Mouse (Mus musculus) layer of hippocampus, adult 18-20 months (tissue): Measurements from ENCODE around the gene Actl9. TPM values are rescaled to one million over a fixed set of nuclear protein-coding genes. Genes with fewer than 3 reads are reported as not detected.

Experiments used
- DNase-seq, 2 experiments: peaks; one replicate each; pipeline ENCODE4 v3.0.0; 2022; ENCODE audit warnings: low spot score in 2 of 2
- long read RNA-seq: library from polyadenylated mRNA; stranded (forward); transcript quantifications from one replicate; pipeline ENCODE4 v2.0.0, GENCODE M21; 2021
- total RNA-seq, 2 experiments: library from RNA; stranded (reverse); gene quantifications; 2 replicates each; pipeline ENCODE4 v1.2.3; 2021

The Actl9 gene
- total RNA-seq: not detected
- long read RNA-seq: 0 reads

DNA sequence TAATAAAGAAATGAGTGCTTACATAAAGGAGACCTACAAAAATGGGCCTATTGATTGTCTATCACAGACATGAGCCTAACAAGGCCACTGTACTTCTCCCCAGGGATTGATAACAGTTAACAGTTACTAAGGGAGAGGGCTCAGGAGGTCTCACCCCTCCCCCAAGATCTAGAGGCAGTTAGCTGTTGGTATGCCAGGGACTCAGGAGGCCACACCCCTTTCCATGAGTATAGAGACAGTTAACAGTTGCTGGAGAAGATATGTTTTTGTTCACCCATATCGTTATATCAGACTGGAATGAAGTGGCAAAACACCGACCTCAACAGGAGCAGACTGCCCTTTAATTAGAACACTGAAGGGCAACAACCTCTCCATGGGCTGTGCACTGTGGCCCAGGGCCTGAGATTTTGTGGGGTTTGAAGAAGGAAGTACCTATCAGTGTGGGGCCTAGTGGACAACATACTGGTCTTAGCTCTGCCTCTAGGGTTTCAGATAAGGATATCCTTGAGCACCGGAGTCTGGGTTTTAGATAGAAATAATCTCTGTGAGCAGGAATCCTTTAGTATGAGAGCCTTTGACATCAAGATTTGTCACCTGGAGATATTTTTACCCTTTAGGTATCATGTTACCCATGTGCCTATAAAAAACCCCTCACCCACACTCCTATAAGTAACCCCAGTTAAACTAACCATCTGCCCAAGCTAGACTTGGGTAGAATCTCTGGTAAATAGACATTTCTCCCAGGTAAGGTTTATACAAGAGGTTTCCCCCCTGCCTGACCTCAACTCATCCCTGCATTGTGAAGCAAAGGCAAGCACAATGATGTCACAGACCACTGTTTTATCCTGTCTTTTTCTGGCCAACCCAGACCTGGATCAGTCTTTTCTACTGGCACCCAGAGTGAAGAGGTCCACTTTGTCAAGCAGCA, at the start of gene Actl9:
Actl9 (plus strand) TSS at position 878 of the 928 bp plus-strand sequence.
- no peak for DNase-seq

DNA sequence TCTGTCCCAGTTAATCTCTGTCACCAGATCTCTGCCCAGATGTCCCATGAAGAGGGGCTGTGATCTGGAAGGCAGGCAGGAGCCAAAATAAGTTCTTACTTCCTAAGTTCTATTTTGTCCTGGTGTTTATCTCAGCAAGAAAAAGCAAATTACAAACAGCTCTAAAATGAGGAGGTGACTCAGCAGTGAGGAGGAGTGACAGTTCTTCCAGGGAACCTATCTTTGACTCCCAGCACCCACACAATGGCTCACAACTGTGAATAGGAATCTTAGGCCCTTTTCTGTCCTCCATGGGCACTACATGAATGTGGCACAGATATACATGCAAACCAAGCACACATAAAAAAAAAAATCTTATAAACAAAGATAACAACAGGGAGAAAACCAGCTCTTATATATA, 47.0 kb upstream of the Actl9 start:
- no peak for DNase-seq

DNA sequence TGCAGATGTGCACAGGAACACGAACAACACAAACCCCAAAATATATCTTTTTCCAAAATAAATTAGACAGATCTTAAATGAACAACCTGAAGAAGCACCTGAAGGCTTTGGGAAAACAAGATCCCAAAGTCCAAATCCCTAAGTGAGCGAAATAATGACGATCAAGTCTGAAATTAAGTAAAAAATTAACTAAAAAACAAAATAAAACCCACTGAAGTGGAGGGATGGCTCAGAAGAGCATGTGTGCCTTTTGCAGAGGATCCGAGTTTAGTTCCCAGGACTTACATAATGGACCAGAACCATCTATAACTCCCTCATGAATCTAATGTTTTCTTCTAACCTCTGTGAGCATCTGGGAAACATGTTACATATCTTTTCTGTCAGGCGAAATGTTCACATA, 40.4 kb upstream of the Actl9 start:
- DNase-seq: no peak

- peak; percentile 82 to 97 for DNase-seq
Observed at GRCm38 (mm10) chr17:33394182-33395034, 38.3 kb upstream of the Actl9 start, which contains the start of gene Zfp101. TSS of gene Zfp101 (minus strand) at chr17:33394641.

GRCm38 (mm10) chr17:33439148-33439547, 6.5 kb downstream of the Actl9 start:
- DNase-seq: peak; percentile 47 to 79

GRCm38 (mm10) chr17:33439922-33440321, 7.2 kb downstream of the Actl9 start:
- DNase-seq: peak in 1 of 2 experiments; percentile 15

DNA sequence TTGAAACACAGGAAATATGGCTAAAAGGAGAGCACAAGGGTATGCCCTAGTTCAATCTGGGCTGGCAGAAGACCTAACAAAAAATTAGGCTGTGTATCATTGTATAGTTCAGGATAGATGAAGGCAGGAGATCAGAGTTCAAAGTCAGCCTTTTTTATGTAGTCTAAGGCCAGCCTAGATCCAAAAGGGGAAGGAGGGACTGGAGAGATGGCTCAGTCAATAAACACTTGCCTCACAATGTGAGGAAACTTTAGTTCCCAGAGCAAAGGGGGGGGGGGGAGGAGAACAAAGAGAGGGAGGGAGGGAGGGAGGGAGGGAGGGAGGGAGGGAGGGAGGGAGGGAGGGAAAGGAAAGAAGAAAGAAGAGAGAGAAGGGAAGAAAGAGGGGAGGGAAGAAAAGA, 8.5 kb downstream of the Actl9 start:
- no peak for DNase-seq

GRCm38 (mm10) chr17:33456631-33457030, 23.9 kb downstream of the Actl9 start:
- DNase-seq: no peak

GRCm38 (mm10) chr17:33471206-33471605, 38.5 kb downstream of the Actl9 start:
- no peak for DNase-seq

Other genes starting within 250 kb of the Actl9 start
- gene Olfr239, start 241.6 kb upstream of the Actl9 start, total RNA-seq: not detected
- gene Olfr1564, start 211.2 kb upstream of the Actl9 start, total RNA-seq: 1 to 10 TPM in 1 of 2 experiments, under 1 TPM in 1; 0.79 to 1.3 TPM
- gene Zfp955a, start 177.8 kb upstream of the Actl9 start, total RNA-seq: 10 to 100 TPM; 12.3 to 12.4 TPM
- gene Olfr63, start 168.2 kb upstream of the Actl9 start, total RNA-seq: under 1 TPM in 1 of 2 experiments, not detected in 1; 0.05 TPM
- gene Zfp955b, start 143.4 kb upstream of the Actl9 start, total RNA-seq: 10 to 100 TPM; 29.1 to 31.9 TPM
- gene Zfp81, start 74.0 kb upstream of the Actl9 start, total RNA-seq: 10 to 100 TPM; 20.1 to 20.5 TPM
- gene Zfp101, start 38.3 kb upstream of the Actl9 start, total RNA-seq: 10 to 100 TPM; 11.4 to 12.7 TPM
- 10 to 100 TPM; 18.7 to 20.3 TPM for gene Adamts10, start 91.3 kb downstream of the Actl9 start, total RNA-seq
- 1 to 10 TPM; 1.3 to 2.8 TPM for gene Myo1f, start 122.8 kb downstream of the Actl9 start, total RNA-seq
- gene Zfp414, start 196.2 kb downstream of the Actl9 start, total RNA-seq: 10 to 100 TPM; 43.8 to 47.2 TPM
- gene Pram1, start 205.2 kb downstream of the Actl9 start, total RNA-seq: under 1 TPM in 1 of 2 experiments, not detected in 1; 0.30 TPM